Mouse (Mus musculus): ENCODE data around the gene Psg18.
"Not testable (repeated sequence)": the region's sequence is repeated elsewhere in the genome, so short reads cannot be mapped to it uniquely, and the experiment has no call there.

DNA sequence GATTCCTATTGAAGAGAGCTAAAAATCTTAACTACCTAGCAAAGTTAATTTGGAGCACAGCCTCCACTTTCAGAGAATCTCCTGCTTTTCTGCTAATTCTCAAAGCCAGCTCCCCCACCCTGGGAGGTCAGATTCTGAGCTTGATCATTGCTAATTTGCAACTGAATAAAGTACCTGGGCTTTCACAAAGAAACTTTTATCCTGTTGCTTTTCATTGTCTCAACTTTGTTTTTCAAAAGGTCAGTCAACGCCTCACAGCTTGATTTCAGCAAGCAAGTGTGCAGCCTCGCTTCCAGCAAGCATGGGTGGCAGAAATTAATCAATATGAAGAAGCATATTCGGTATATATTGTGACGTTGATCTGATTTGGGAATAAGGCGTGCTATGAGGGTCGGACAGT lies 19.4 kb downstream of the Psg18 start:
- TF ChIP-seq CTCF (conservative IDR thresholded peaks at IDR 0.05; ENCODE audit: insufficient read depth, insufficient read length, low read depth, low read length); POLR2A (IDR thresholded peaks at IDR 0.05; ENCODE audit: low read depth, low read length): not testable (repeated sequence)

All from kidney, adult 2 months (tissue).